Mouse (Mus musculus) embryonic facial prominence, embryonic 11.5 days (tissue): ENCODE data around the gene Acsl3. TPM values are rescaled to one million over a fixed set of nuclear protein-coding genes. Genes with fewer than 3 reads are reported as not detected.
A peak's percentile ranks its signal among the peaks of the same experiment; 100 is the strongest.

Experiments
- ATAC-seq: fragments of 200-750 bp; cut with Nextera tagmentation; replicated peaks from 2 replicates; pipeline ENCODE4 v1.8.0; 2017; ENCODE audit warnings: low read depth; ENCODE audit not compliant: insufficient number of reproducible peaks, low FRiP score, low TSS enrichment
- DNase-seq: peaks from one replicate; pipeline ENCODE4 v3.0.0-alpha.2; 2015; ENCODE audit warnings: low spot score
- H3K27ac ChIP-seq: fragments of 300-500 bp; sonication (generic); replicated peaks from 2 replicates; pipeline ENCODE4 v1.5.1; 2014; ENCODE audit warnings: mild to moderate bottlenecking, low read depth, low read length, control low read depth
- H3K27me3 ChIP-seq: fragments of 300-500 bp; sonication (generic); 2 replicates; pipeline ENCODE4 v1.6.1; 2014; ENCODE audit warnings: mild to moderate bottlenecking, low read length, moderate library complexity, mixed read lengths; ENCODE audit not compliant: control insufficient read depth, insufficient read depth
- H3K36me3 ChIP-seq: fragments of 300-500 bp; sonication (generic); replicated peaks from 2 replicates; pipeline ENCODE4 v1.6.1; 2014; ENCODE audit warnings: low read depth, mild to moderate bottlenecking, low read length, moderate library complexity, mixed read lengths; ENCODE audit not compliant: control insufficient read depth, insufficient read depth
- H3K4me1 ChIP-seq: fragments of 300-500 bp; sonication (generic); 2 replicates; pipeline ENCODE4 v1.6.1; 2014; ENCODE audit warnings: low read length, mixed read lengths; ENCODE audit not compliant: control insufficient read depth, insufficient read depth
- H3K4me2 ChIP-seq: fragments of 300-500 bp; sonication (generic); 2 replicates; pipeline ENCODE4 v1.6.1; 2014; ENCODE audit warnings: low read depth, mild to moderate bottlenecking, control low read depth, low read length, moderate library complexity
- H3K4me3 ChIP-seq: fragments of 300-500 bp; sonication (generic); 2 replicates; pipeline ENCODE4 v1.5.1; 2014; ENCODE audit warnings: low read depth, low read length, control low read depth
- H3K9ac ChIP-seq: fragments of 300-500 bp; sonication (generic); replicated peaks from 2 replicates; pipeline ENCODE4 v1.6.1; 2014; ENCODE audit warnings: mild to moderate bottlenecking, control low read depth, low read length
- H3K9me3 ChIP-seq: fragments of 300-500 bp; sonication (generic); replicated peaks from 2 replicates; pipeline ENCODE4 v1.6.1; 2016; ENCODE audit warnings: mild to moderate bottlenecking, low read length, inconsistent platforms, mixed read lengths; ENCODE audit not compliant: control insufficient read depth
- WGBS: fragments of 180-500 bp; shearing (Covaris S2); extraction: QIAGEN DNeasy Blood & Tissue Kit; methylation state at CpG from one replicate; pipeline ENCODE4 v1.1.7; 2014; 5-methylcytosine and 5-hydroxymethylcytosine counted together
- polyA plus RNA-seq: library from polyadenylated mRNA; unstranded; fragments of >200 nt; fragmentation: Nextera tagmentation; extraction: Ambion mirVana; gene quantifications from 2 replicates; pipeline ENCODE4 v1.2.1, GENCODE M21; 2014

Gene Acsl3
- polyA plus RNA-seq, 1 experiment from 2014 or later: 112 TPM

GRCm38 (mm10) chr1:78642197-78642596, 15.4 kb upstream of the Acsl3 start:
- H3K27me3 ChIP-seq: no peaks in the 10 kb centered on the region
- WGBS: 86% methylated on average over 2 of the region's 2 CpGs
- no peaks in the 10 kb centered on the region for H3K4me1 ChIP-seq
- H3K4me2 ChIP-seq: no peak overlapping the region
- H3K36me3 ChIP-seq: no peaks in the 10 kb centered on the region
- no peak overlapping the region for H3K9ac ChIP-seq
- DNase-seq: no peak
- ATAC-seq: no peak
- no peak overlapping the region for H3K27ac ChIP-seq
- H3K4me3 ChIP-seq: no peak overlapping the region
- H3K9me3 ChIP-seq: no peaks in the 10 kb centered on the region

DNA sequence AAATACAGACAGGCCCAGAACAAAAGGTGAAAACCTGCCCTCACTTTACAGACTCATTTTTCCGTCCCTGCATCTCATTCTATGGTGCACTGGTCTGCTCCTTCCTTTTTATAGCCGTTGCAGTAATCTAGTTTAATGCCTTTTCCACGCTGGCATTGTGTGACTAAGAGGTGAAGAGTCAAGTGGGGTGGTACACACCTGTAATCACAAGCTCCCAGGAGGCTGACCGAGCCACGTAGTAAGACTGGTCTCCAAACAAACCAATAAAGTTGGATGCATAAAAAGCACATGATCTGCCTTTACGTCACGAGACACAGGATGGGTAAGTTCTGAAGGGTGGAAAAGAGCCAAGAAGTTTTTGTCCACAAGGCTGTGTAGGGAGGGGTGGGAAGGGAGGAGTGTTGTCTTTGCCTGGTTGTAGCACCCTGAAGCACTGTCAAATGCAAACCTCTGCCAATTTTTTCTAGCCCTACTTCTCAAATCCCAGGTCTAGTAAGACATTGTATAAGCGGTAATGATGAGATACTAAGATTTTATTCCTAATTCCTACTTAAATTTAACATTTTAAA, 10.2 kb upstream of the Acsl3 start:
- H3K27ac ChIP-seq: no peak overlapping the region
- H3K4me1 ChIP-seq: no peaks in the 10 kb centered on the region
- H3K9me3 ChIP-seq: no peaks in the 10 kb centered on the region
- no peak overlapping the region for H3K4me3 ChIP-seq
- DNase-seq: peak; percentile 2
- no peak overlapping the region for H3K4me2 ChIP-seq
- no peak overlapping the region for H3K9ac ChIP-seq
- no peak for ATAC-seq
- H3K36me3 ChIP-seq: no peaks in the 10 kb centered on the region
- WGBS: 57% methylated on average over 8 of the region's 8 CpGs
- H3K27me3 ChIP-seq: no peaks in the 10 kb centered on the region

GRCm38 (mm10) chr1:78649269-78650061, 8.2 kb upstream of the Acsl3 start:
- no peak overlapping the region for H3K4me3 ChIP-seq

GRCm38 (mm10) chr1:78656472-78656871, 1.2 kb upstream of the Acsl3 start:
- no peak for ATAC-seq
- WGBS: 10% methylated on average over 2 of the region's 2 CpGs
- Histone ChIP-seq H3K36me3 (no peaks in the 10 kb centered on the region), H3K4me2 (no peak overlapping the region), H3K27me3 (no peaks in the 10 kb centered on the region), H3K9me3 (no peaks in the 10 kb centered on the region), H3K27ac (no peak overlapping the region), H3K4me1 (no peaks in the 10 kb centered on the region; the same call in 1 of the 2 replicates), H3K9ac (no peak overlapping the region), H3K4me3 (no peak overlapping the region)
- peak; percentile 27 for DNase-seq

More at GRCm38 (mm10) chr1:78649269-78650061, 8.2 kb upstream of the Acsl3 start:
- no peaks in the 10 kb centered on the region for H3K4me1 ChIP-seq
- H3K27me3 ChIP-seq: no peaks in the 10 kb centered on the region
- H3K36me3 ChIP-seq: no peaks in the 10 kb centered on the region
- H3K9me3 ChIP-seq: no peaks in the 10 kb centered on the region
- WGBS: 30% methylated on average over 6 of the region's 6 CpGs
- H3K4me2 ChIP-seq: no peak overlapping the region
- no peak overlapping the region for H3K9ac ChIP-seq
- H3K27ac ChIP-seq: no peak overlapping the region
- ATAC-seq (peak; percentile 81), DNase-seq (peak; percentile 77)

DNA sequence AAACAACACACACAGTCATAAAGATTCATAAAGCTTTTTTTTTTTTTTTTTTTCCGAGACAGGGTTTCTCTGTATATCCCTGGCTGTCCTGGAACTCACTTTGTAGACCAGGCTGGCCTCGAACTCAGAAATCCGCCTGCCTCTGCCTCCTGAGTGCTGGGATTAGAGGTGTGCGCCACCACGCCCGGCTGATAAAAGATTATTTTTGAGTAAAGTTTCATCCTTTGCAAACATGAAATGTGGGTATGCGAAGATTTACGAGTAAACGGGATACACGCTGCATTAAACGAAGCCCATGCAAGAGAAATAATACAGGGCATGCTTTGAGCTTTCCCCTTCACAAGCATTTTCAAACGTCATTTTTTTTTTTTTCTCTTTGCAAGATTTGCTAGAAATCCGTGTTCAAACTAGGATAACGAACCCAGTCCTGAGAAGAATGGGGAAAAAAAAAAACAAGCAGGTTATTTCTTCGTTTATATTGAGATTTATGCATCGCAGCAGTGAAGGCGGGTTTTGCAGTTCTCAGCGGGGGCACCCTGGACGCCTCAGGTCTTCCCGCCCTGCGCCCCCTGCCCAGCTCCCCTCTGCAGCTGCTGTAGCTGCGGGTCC, 500 bp upstream of the Acsl3 start:
- Histone ChIP-seq H3K9me3 (no peaks in the 10 kb centered on the region), H3K4me1 (no peaks in the 10 kb centered on the region; the same call in 1 of the 2 replicates), H3K27me3 (no peaks in the 10 kb centered on the region), H3K27ac (peak overlapping the region; percentile 95), H3K4me3 (peak overlapping the region; percentile 98), H3K4me2 (peak overlapping the region; percentile 38), H3K9ac (peak overlapping the region; percentile 6; the same call in 1 of the 2 replicates), H3K36me3 (no peaks in the 10 kb centered on the region)
- DNase-seq: no peak
- ATAC-seq: no peak
- 31% methylated on average over 22 of the region's 22 CpGs for WGBS

GRCm38 (mm10) chr1:78658441-78659269, 1.0 kb downstream of the Acsl3 start:
- Histone ChIP-seq H3K9me3 (no peaks in the 10 kb centered on the region), H3K4me3 (peak overlapping the region; percentile 98), H3K9ac (peak overlapping the region; percentile 98), H3K27ac (peak overlapping the region; percentile 95), H3K27me3 (no peaks in the 10 kb centered on the region), H3K4me2 (peak overlapping the region; percentile 50), H3K4me1 (no peaks in the 10 kb centered on the region; the same call in 1 of the 2 replicates), H3K36me3 (no peaks in the 10 kb centered on the region)
- DNase-seq: peak; percentile 38
- no peak for ATAC-seq
- WGBS: 2% methylated on average over 20 of the region's 20 CpGs

GRCm38 (mm10) chr1:78659270-78659823, 1.7 kb downstream of the Acsl3 start:
- DNase-seq: no peak
- H3K36me3 ChIP-seq: no peaks in the 10 kb centered on the region
- peak overlapping the region; percentile 50 for H3K4me2 ChIP-seq
- WGBS: 47% methylated on average over 4 of the region's 4 CpGs
- no peak for ATAC-seq
- no peaks in the 10 kb centered on the region; the same call in 1 of the 2 replicates for H3K4me1 ChIP-seq
- peak overlapping the region; percentile 98 for H3K4me3 ChIP-seq
- H3K27ac ChIP-seq: no peak overlapping the region
- H3K9me3 ChIP-seq: no peaks in the 10 kb centered on the region
- H3K9ac ChIP-seq: peak overlapping the region; percentile 98
- H3K27me3 ChIP-seq: no peaks in the 10 kb centered on the region
